Mouse (Mus musculus): ENCODE measurements around the gene Dis3. TPM values are rescaled to one million over a fixed set of nuclear protein-coding genes. Genes with fewer than 3 reads are reported as not detected.
A peak's percentile ranks its signal among the peaks of the same experiment; 100 is the strongest.

Gene Dis3
- polyA plus RNA-seq, 1 experiment from 2014 or later: 10.6 TPM

DNA sequence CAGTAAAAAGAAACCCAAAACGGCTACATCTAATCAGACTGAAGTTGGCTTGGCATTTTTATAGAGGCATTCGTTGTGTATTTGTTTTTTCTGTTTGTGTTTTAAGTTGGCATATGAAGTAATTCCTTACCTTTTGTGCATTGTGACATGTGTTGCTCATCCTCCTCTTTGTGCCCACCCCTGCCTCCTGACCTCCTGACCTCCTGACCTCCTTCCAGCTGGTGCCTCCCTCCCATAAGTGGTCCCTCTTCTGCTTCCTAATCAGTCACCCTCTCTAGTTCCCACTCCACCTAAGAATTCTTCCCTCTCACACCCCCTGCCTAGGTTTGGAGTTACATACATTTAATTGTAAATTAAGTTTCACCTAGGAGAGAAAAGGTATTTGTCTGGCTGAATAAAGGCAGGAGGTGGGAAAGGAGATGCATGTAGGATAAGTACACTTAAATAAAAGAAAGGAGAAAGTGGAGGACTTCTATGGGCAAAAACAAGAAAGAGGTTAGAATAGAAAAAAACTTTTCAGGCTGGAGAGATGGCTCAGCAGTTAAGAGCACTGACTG lies 8.1 kb upstream of the Dis3 start:
- Histone ChIP-seq H3K79me2 (ENCODE audit: inconsistent target) (peaks cover 7% of the 10 kb centered on the region; the same call in 1 of the 2 replicates), H3K4me3 (ENCODE audit: inconsistent target) (no peak overlapping the region), H3K27ac (no peak overlapping the region; the same call in 1 of the 2 replicates), H3K36me3 (ENCODE audit: inconsistent target) (peaks cover 38% of the 10 kb centered on the region; the same call in 1 of the 2 replicates)
- 88% methylated on average over 2 of the region's 2 CpGs for WGBS (ENCODE audit: missing documents)

DNA sequence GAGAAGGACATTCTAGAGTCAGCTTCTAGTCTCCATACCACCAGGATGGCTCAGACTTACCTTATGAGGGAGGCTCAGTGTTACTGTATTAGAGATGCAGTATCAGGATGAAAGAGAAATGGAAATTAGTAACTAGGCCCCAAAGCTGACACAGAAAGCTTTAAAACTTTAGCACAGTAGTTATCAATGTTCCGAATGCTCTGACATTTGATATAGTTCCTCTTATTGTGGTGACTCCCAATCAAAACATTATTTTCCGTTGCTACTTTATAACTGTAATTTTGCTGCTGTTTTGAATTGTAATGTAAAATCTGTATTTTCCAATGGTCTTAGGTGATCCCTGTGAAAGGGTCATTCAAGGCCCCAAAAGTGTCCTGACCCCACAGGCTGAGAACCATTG lies 7.1 kb upstream of the Dis3 start:
- 95% methylated on average over 2 of the region's 2 CpGs for WGBS (ENCODE audit: missing documents)
- H3K4me3 ChIP-seq (ENCODE audit: inconsistent target): no peak overlapping the region
- peaks cover 31% of the 10 kb centered on the region; the same call in 1 of the 2 replicates for H3K36me3 ChIP-seq (ENCODE audit: inconsistent target)
- H3K79me2 ChIP-seq (ENCODE audit: inconsistent target): peaks cover 14% of the 10 kb centered on the region; the same call in 1 of the 2 replicates
- H3K27ac ChIP-seq: no peak overlapping the region

DNA sequence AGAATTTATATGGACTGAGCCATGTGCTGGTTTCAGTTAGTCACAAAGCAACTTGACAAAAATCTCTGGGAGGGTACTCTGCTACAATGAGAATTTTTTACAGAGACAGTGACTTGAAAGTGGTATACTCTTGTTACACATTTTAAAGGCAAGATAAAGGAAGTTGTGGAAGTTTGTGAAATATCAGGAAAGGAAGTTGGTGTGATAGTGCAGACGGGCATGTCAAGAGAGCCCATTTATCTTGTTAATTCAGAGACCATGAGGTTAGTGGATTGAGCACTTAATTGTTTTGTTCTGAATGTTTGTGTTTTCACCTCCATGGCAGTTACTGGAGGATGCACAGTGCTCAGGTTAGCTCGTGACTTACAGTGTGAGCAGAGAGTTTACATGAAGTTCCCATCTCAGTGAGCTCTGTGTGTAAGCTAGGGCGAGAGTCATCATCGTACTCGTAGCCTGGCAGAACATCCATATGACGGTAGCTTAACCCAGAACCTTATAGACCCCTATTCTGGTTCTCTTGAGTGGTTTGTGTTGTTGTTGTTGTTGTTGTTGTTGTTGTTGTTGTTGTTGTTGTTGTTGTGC lies 5.1 kb upstream of the Dis3 start:
- H3K36me3 ChIP-seq (ENCODE audit: inconsistent target): peaks cover 19% of the 10 kb centered on the region; the same call in 1 of the 2 replicates
- H3K27ac ChIP-seq: no peak overlapping the region
- peaks cover 33% of the 10 kb centered on the region; the same call in 1 of the 2 replicates for H3K79me2 ChIP-seq (ENCODE audit: inconsistent target)
- H3K4me3 ChIP-seq (ENCODE audit: inconsistent target): no peak overlapping the region
- WGBS (ENCODE audit: missing documents): 72% methylated on average over 6 of the region's 6 CpGs

DNA sequence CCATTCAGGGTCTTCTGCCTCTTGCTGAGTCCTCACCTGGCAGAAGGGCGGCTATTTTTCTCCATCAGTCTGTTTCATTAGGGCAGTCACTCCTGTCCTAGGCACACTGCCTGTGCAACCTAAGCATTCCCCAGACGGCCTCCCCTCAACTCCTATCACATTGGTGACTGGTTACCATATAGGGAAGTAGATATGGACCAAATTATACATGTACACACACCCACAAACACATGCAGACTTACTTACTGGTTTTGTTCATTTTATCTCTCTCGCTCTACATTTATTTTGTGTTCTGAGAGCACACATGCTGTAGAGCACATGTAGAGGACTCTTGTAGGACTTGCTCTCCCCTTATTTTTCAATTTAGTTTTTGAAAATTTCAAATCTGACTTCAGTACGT lies 3.5 kb upstream of the Dis3 start:
- no peak overlapping the region for H3K27ac ChIP-seq
- peaks cover 44% of the 10 kb centered on the region for H3K79me2 ChIP-seq (ENCODE audit: inconsistent target)
- 0 out of 2 replicates have a peak, but pooled peaks cover 14% of the 10 kb centered on the region for H3K36me3 ChIP-seq (ENCODE audit: inconsistent target)
- no peak overlapping the region for H3K4me3 ChIP-seq (ENCODE audit: inconsistent target)
- WGBS (ENCODE audit: missing documents): 88% methylated on average over 4 of the region's 4 CpGs

DNA sequence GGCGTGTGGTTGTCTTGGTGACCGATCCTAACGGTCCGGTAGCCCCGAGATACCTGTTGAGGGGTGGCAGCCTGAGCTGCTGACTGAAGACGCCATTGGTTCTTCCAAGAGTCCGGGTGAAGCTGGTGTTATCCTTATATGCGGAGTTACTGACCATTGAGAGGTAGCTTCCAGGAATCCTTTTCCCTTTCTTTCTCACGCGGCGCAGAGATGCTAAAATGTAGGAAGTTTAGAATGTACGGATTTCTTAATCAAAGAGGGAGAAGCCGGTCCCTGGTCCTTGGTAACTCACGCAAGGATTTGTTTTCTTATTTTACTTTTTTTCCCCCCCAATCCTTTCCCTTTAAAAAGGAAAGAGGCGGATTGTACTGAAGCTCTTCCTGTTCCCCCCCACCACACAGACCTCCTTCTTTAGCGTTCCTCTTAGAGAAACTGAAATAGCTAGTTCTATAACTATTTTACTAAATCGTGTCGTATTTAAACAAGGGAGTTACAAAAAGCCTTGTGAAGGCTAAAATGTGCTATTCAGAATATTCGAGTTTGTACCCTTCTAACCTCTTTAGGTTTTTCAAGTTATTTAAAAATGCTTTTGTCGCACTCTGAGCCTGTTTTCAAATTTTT lies 507 bp upstream of the Dis3 start:
- peaks cover 19% of the 10 kb centered on the region; the same call in 1 of the 2 replicates for H3K36me3 ChIP-seq (ENCODE audit: inconsistent target)
- WGBS (ENCODE audit: missing documents): 6% methylated on average over 18 of the region's 20 CpGs
- peaks cover 44% of the 10 kb centered on the region for H3K79me2 ChIP-seq (ENCODE audit: inconsistent target)
- peak overlapping the region; percentile 34 for H3K27ac ChIP-seq
- peak overlapping the region; percentile 79 for H3K4me3 ChIP-seq (ENCODE audit: inconsistent target)

DNA sequence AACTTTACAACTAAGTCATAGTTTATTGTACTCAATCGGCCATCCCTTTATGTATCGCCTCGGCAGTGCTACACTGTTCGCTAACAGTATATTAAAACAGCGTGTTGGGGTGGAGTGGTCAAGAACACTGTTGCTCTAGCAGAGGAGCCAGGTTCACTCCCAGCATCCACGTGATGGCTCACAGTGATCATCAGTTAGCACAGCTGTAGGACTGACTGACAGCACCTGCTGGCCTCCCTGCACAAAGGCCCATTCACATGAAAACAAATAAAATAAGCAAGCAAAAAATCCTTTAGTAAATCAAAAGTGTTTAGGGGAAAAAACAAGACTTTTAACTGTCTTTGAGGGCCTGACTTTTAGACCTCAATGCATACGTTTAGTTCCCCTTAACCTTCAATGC lies 10.6 kb downstream of the Dis3 start:
- 97% methylated on average over 7 of the region's 7 CpGs for WGBS (ENCODE audit: missing documents)
- Histone ChIP-seq H3K36me3 (ENCODE audit: inconsistent target) (peaks cover 33% of the 10 kb centered on the region), H3K79me2 (ENCODE audit: inconsistent target) (no peaks in the 10 kb centered on the region), H3K4me3 (ENCODE audit: inconsistent target) (no peak overlapping the region), H3K27ac (no peak overlapping the region)

DNA sequence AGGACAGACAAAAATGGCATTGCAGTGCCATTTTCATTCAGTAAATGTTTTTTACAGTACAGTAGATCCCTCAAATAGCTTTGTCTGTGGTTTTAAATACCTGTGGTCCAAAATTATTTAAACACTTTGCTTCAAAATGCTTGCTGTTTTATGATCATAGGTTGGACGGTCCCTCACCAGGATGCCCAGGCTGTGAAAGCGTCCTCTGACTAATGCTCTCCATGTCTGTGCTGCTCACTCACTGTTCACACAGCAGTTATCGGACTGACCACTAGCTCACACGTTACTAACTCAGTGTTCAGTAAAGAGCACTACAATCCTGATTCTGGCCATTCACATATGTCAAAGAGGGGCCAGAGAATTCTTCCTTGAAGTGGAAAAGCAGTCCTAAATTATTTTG lies 28.4 kb downstream of the Dis3 start:
- Histone ChIP-seq H3K27ac (no peak overlapping the region), H3K4me3 (ENCODE audit: inconsistent target) (no peak overlapping the region), H3K79me2 (ENCODE audit: inconsistent target) (no peaks in the 10 kb centered on the region), H3K36me3 (ENCODE audit: inconsistent target) (no peaks in the 10 kb centered on the region; the same call in 1 of the 2 replicates)
- WGBS (ENCODE audit: missing documents): 98% methylated on average over 4 of the region's 4 CpGs

DNA sequence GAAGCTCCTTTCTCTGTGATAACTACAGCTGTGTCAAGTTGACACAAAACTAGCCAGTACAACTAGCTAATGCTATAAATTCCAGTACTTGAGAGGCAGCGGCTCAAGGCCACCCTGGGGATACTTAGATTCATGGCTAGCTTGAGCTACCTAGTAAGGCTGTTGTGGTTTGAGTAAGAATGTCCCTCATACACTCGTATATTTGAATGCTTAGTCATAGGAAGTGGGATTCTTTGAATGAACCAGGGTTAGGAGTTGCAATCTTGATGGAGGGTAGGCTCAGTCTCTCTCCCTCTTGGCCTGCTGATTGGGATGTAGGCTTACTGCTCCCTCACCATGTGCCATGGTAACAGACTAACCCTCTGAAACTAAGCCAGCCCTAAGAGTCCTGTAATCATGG lies 36.5 kb downstream of the Dis3 start:
- H3K36me3 ChIP-seq (ENCODE audit: inconsistent target): no peaks in the 10 kb centered on the region; the same call in 1 of the 2 replicates
- H3K27ac ChIP-seq: no peak overlapping the region
- WGBS (ENCODE audit: missing documents): 69% methylated on average over 2 of the region's 2 CpGs
- no peaks in the 10 kb centered on the region for H3K79me2 ChIP-seq (ENCODE audit: inconsistent target)
- no peak overlapping the region for H3K4me3 ChIP-seq (ENCODE audit: inconsistent target)

DNA sequence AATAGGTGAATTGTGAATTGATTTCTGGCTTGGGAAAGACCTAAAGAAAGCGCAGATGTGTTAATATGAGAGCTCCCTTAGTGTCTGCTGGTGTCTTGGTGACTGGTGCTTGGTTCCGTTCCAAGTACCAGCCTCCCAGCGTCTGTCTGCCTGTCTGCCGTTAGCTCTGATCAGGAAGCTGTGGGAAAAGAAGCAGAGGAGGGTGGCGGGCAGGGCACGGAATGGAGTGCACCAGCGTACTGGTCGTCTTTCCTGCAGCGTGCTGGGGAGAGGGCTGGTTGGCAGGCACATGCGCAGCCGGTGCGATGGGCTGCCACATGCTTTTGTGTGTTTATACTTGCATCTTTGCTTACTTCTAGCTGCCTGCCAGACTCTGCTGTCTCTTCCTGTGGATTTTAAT lies 39.0 kb downstream of the Dis3 start:
- Histone ChIP-seq H3K4me3 (ENCODE audit: inconsistent target) (no peak overlapping the region), H3K79me2 (ENCODE audit: inconsistent target) (no peaks in the 10 kb centered on the region), H3K36me3 (ENCODE audit: inconsistent target) (no peaks in the 10 kb centered on the region), H3K27ac (no peak overlapping the region)
- 83% methylated on average over 12 of the region's 12 CpGs for WGBS (ENCODE audit: missing documents)

DNA sequence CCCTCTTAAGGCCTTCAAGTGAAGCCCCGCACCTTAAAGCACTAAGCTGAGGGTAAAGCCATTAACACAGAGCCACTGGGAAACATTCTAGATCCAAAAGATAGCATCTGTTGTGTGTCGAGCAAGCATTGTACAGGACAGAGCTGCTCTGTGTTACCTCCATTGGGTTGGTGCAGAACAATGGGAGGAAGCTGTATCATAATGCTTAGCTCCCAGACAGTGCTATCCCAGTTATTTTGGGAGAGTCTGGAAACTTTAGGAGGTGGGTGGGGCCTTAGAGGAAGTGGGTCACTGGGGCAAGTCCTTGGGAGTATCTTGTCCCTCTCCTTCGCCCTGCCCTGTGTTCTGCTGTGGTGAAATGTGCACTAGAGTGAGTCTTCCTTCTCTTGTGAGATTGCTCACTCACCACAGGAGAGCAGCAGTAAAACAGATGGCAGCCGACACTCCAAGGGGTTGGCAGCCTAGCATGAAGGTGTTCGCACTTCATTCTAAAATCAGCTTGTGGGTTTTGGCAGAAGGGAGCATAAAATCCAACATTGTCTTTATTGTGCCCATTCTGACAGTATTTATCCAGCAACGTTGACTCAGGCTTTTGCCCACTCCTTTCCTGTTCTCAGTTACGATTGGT lies 40.5 kb downstream of the Dis3 start:
- H3K36me3 ChIP-seq (ENCODE audit: inconsistent target): no peaks in the 10 kb centered on the region
- H3K79me2 ChIP-seq (ENCODE audit: inconsistent target): no peaks in the 10 kb centered on the region
- no peak overlapping the region for H3K4me3 ChIP-seq (ENCODE audit: inconsistent target)
- H3K27ac ChIP-seq: no peak overlapping the region
- 93% methylated on average over 7 of the region's 7 CpGs for WGBS (ENCODE audit: missing documents)

DNA sequence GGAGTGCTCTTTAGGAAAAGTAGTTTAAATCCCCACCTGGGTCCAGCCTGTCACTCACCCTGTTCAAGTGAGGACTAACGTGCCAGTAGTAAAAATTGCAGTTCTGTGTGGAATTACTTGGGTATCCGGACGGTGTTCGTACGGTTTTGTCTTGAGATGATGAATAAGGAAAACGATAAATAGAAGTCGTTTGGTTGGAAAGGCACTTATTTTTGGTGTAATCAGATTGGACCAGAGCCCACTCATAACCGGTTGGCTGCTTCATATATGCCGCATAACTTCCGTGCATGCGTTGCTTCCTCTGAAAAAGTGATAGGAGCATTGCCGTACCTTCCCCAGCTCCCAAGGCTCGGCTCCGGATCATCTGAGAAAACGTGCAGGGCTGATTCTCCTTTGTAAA lies 52.8 kb downstream of the Dis3 start:
- peak overlapping the region; percentile 88 for H3K4me3 ChIP-seq (ENCODE audit: inconsistent target)
- peak overlapping the region; percentile 66 for H3K27ac ChIP-seq
- peaks cover 59% of the 10 kb centered on the region for H3K79me2 ChIP-seq (ENCODE audit: inconsistent target)
- 0% methylated on average over 15 of the region's 15 CpGs for WGBS (ENCODE audit: missing documents)
- no peaks in the 10 kb centered on the region for H3K36me3 ChIP-seq (ENCODE audit: inconsistent target)

DNA sequence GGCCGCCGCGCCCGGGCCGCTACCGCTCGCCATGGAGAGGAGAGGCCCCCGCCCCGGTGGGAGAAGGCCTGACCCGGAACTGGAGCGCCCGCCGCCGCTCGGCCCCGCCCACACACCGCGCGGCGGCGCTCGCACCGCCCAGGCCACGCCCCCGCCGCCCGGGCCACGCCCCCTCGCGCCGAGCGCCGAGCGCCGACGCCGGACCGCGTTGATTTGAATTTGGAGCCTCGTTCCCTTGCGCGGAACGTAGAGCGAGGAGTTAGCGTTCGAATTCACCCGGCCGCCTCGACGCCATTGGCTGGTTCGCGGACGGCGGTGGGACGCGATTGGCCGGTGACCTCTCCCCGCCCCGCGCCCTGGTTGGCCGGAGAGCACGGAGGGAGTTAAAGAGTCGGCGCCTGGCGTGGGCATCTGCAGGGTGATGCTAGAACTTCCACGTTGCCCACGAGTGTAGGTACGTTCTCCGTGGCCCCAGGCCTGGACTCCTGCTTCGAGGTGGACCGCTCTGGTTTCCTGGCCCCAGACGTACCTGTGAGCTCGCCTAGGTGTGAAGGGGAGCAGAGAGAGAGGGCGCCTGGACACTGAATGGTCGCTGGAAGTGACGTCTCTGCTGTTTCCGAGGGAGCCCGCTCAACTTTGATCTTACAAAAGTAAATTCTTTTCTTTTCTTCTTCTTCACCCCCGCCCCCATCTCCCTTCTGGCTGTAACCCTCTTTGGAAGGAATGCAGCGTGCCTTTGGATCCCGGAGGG lies 53.4 kb downstream of the Dis3 start, which contains the start of the genes Mzt1 and Bora:
Gene Mzt1 (minus strand): TSS at position 104 of the 751 bp plus-strand sequence.
Gene Bora (plus strand): TSS at position 192 of the 751 bp plus-strand sequence.
- peak within 1 kb of the TSS; percentile 88 for H3K4me3 ChIP-seq (ENCODE audit: inconsistent target)
- H3K79me2 ChIP-seq (ENCODE audit: inconsistent target): peaks cover 65% of the 10 kb centered on the region
- H3K36me3 ChIP-seq (ENCODE audit: inconsistent target): no peaks in the 10 kb centered on the region
- under 1% methylated on average over 76 of the region's 81 CpGs for WGBS (ENCODE audit: missing documents)
- peak within 1 kb of the TSS; percentile 66 for H3K27ac ChIP-seq

DNA sequence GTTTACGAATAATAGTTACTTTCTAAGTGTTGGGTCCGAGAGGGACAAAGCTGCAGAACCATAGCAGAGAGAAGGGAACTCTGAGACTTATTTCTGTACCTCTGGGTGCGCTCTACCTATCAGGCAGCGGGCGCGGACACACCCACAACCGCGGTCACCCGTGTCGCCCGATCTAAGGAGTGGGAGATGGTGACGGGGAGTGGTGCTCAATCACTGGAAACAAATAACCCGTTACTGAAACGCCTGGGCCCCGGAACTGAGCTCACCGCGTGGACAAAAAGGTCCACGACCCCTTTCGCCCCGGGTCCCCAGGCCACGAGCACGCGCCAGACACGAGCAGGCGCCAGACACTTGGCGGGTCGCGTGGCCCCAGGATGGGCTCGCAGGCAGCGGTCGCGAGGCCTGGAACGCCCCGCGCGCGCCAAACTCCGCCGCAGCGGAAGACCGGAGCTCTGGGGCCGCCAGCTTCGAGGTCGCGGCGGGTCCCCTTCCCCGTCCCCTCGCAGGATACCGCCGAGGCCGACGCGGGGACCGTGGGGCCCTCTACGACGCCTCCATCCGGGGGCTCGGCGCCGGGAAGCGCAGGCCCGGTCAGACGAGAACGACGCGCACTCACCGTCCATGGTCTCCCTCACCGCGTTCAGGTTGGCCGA lies 54.1 kb downstream of the Dis3 start:
- no peaks in the 10 kb centered on the region for H3K36me3 ChIP-seq (ENCODE audit: inconsistent target)
- H3K79me2 ChIP-seq (ENCODE audit: inconsistent target): peaks cover 70% of the 10 kb centered on the region
- H3K4me3 ChIP-seq (ENCODE audit: inconsistent target): peak overlapping the region; percentile 75
- peak overlapping the region; percentile 31; the same call in 1 of the 2 replicates for H3K27ac ChIP-seq
- 1% methylated on average over 70 of the region's 70 CpGs for WGBS (ENCODE audit: missing documents)

DNA sequence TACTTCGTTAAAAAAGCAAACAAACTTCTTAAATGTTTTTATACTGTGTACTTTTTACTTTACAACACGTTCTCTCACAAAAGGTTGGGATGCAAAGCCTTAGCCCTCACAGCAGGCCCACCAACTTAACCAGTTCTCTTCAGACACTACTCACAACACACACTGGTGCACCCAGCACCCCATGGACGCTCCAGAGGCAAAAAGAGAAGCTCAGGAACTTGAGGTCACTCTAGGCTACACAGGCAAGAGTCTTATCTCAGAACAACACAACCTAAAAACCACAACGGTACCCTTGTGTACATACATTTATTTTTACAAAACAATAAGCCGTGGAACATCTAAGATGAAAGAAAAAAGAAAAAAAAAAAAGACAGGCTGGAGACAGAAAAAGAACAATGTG lies 54.9 kb downstream of the Dis3 start:
- WGBS (ENCODE audit: missing documents): 2% methylated on average over 4 of the region's 5 CpGs

More for the DNA sequence above, 54.9 kb downstream of the Dis3 start:
- Histone ChIP-seq H3K27ac (no peak overlapping the region), H3K4me3 (ENCODE audit: inconsistent target) (peak overlapping the region; percentile 75), H3K79me2 (ENCODE audit: inconsistent target) (peaks cover 70% of the 10 kb centered on the region), H3K36me3 (ENCODE audit: inconsistent target) (no peaks in the 10 kb centered on the region)

All from macrophage (primary cell).